Mouse (Mus musculus) midbrain, postnatal 0 days (tissue): ENCODE measurements around the gene Kirrel3. TPM values are rescaled to one million over a fixed set of nuclear protein-coding genes. Genes with fewer than 3 reads are reported as not detected.

Experiments
- ATAC-seq: fragments of 200-750 bp; cut with Nextera tagmentation; 2 replicates; pipeline ENCODE4 v1.8.0; 2017; ENCODE audit warnings: moderate number of reproducible peaks, mild to moderate bottlenecking, moderate TSS enrichment, moderate library complexity; ENCODE audit not compliant: low FRiP score
- DNase-seq: peaks from one replicate; pipeline ENCODE4 v3.0.0-alpha.2; 2015; ENCODE audit warnings: low spot score
- H3K27ac ChIP-seq: fragments of 300-500 bp; sonication (generic); 2 replicates; pipeline ENCODE4 v1.5.1; 2014; ENCODE audit warnings: low read depth, mild to moderate bottlenecking, low read length, mixed read lengths
- H3K27me3 ChIP-seq: fragments of 300-500 bp; sonication (generic); 2 replicates; pipeline ENCODE4 v1.6.1; 2014; ENCODE audit warnings: low read length, control low read depth, mixed read lengths; ENCODE audit not compliant: insufficient read depth
- H3K36me3 ChIP-seq: fragments of 300-500 bp; sonication (generic); 2 replicates; pipeline ENCODE4 v1.6.1; 2014; ENCODE audit warnings: low read length, control low read depth, mixed read lengths; ENCODE audit not compliant: insufficient read depth
- H3K4me1 ChIP-seq: fragments of 300-500 bp; sonication (generic); 2 replicates; pipeline ENCODE4 v1.6.1; 2014; ENCODE audit warnings: mild to moderate bottlenecking, control low read depth, antibody characterized with exemption, low read length, mixed read lengths; ENCODE audit not compliant: insufficient read depth
- H3K4me2 ChIP-seq: fragments of 300-500 bp; sonication (generic); 2 replicates; pipeline ENCODE4 v1.6.1; 2014; ENCODE audit warnings: low read depth, mild to moderate bottlenecking, low read length, mixed read lengths; ENCODE audit not compliant: poor library complexity, severe bottlenecking
- H3K4me3 ChIP-seq: fragments of 300-500 bp; sonication (generic); 2 replicates; pipeline ENCODE4 v1.5.1; 2014; ENCODE audit warnings: low read depth, mild to moderate bottlenecking, low read length, moderate library complexity
- H3K9ac ChIP-seq: fragments of 300-500 bp; sonication (generic); replicated peaks from 2 replicates; pipeline ENCODE4 v1.6.1; 2014; ENCODE audit warnings: mild to moderate bottlenecking, low read length, moderate library complexity, mixed read lengths; ENCODE audit not compliant: poor library complexity, severe bottlenecking
- H3K9me3 ChIP-seq: fragments of 300-500 bp; sonication (generic); 2 replicates; pipeline ENCODE4 v1.6.1; 2016; ENCODE audit warnings: low read length, control low read depth
- CTCF ChIP-seq: IDR thresholded peaks from 2 replicates; pipeline ENCODE4 v1.5.1; 2016; ENCODE audit warnings: antibody characterized with exemption, mild to moderate bottlenecking
- WGBS: fragments of 180-500 bp; shearing (Covaris S2); extraction: QIAGEN DNeasy Blood & Tissue Kit; methylation state at CpG from one replicate; pipeline ENCODE4 v1.1.7; 2014; 5-methylcytosine and 5-hydroxymethylcytosine counted together
- polyA plus RNA-seq: library from polyadenylated mRNA; unstranded; fragments of >200 nt; fragmentation: Nextera tagmentation; extraction: Ambion mirVana; gene quantifications from 2 replicates; pipeline ENCODE4 v1.2.1, GENCODE M21; 2015
- total RNA-seq: library from RNA; depleted of rRNA; stranded (reverse); fragments of >200 nt; gene quantifications from 2 replicates; pipeline ENCODE4 v1.2.3, GENCODE M21; 2014

Kirrel3 gene
- total and polyA plus RNA-seq, 2 experiments from 2014 or later, result 47.2 to 56.3 TPM

- TF ChIP-seq CTCF, result no peak
- H3K4me3 ChIP-seq, result no peak overlapping the region
- WGBS, result 39% methylated on average over 15 of the region's 15 CpGs
- H3K4me1 ChIP-seq, result no peaks in the 10 kb centered on the region
- H3K27ac ChIP-seq, result peak overlapping the region; percentile 51; the same call in 1 of the 2 replicates
- no peak overlapping the region for H3K9ac ChIP-seq
- H3K9me3 ChIP-seq, result no peaks in the 10 kb centered on the region
- no peak overlapping the region for H3K4me2 ChIP-seq
- DNase-seq (peak; percentile 52), ATAC-seq (peak; percentile 75)
- no peaks in the 10 kb centered on the region for H3K27me3 ChIP-seq
- no peaks in the 10 kb centered on the region for H3K36me3 ChIP-seq
These were observed 510.1 kb downstream of the Kirrel3 start for GRCm38 (mm10) chr9:34995660-34996378.

- Histone ChIP-seq H3K27me3 (no peaks in the 10 kb centered on the region), H3K4me1 (no peaks in the 10 kb centered on the region), H3K9me3 (no peaks in the 10 kb centered on the region), H3K4me2 (no peak overlapping the region), H3K4me3 (no peak overlapping the region), H3K27ac (no peak overlapping the region), H3K9ac (no peak overlapping the region), H3K36me3 (peaks cover 2% of the 10 kb centered on the region; the same call in 1 of the 2 replicates)
- no peak for TF ChIP-seq CTCF
- no peak for ATAC-seq
- 58% methylated on average over 9 of the region's 9 CpGs for WGBS
- DNase-seq, result no peak
These were observed 512.5 kb downstream of the Kirrel3 start for GRCm38 (mm10) chr9:34997880-34998865.

GRCm38 (mm10) chr9:35004113-35004512 is 518.4 kb downstream of the Kirrel3 start:
- 86% methylated on average over 4 of the region's 4 CpGs for WGBS

GRCm38 (mm10) chr9:35007697-35008341 is 522.1 kb downstream of the Kirrel3 start:
- Histone ChIP-seq H3K4me1 (no peaks in the 10 kb centered on the region), H3K4me2 (no peak overlapping the region), H3K9ac (no peak overlapping the region), H3K27ac (no peak overlapping the region), H3K4me3 (no peak overlapping the region), H3K27me3 (no peaks in the 10 kb centered on the region), H3K36me3 (no peaks in the 10 kb centered on the region; the same call in 1 of the 2 replicates), H3K9me3 (no peaks in the 10 kb centered on the region)
- TF ChIP-seq CTCF, result no peak
- DNase-seq (no peak), ATAC-seq (no peak)
- 77% methylated on average over 14 of the region's 14 CpGs for WGBS

More at GRCm38 (mm10) chr9:35004113-35004512, 518.4 kb downstream of the Kirrel3 start:
- H3K9ac ChIP-seq, result no peak overlapping the region
- no peak overlapping the region for H3K4me2 ChIP-seq
- TF ChIP-seq CTCF, result no peak
- ATAC-seq (no peak), DNase-seq (no peak)
- no peak overlapping the region for H3K27ac ChIP-seq
- H3K4me3 ChIP-seq, result no peak overlapping the region
- H3K36me3 ChIP-seq, result peaks cover 2% of the 10 kb centered on the region; the same call in 1 of the 2 replicates
- no peaks in the 10 kb centered on the region for H3K4me1 ChIP-seq
- H3K27me3 ChIP-seq, result no peaks in the 10 kb centered on the region
- no peaks in the 10 kb centered on the region for H3K9me3 ChIP-seq

- Histone ChIP-seq H3K27me3 (no peaks in the 10 kb centered on the region), H3K9ac (no peak overlapping the region), H3K4me2 (no peak overlapping the region), H3K36me3 (no peaks in the 10 kb centered on the region), H3K27ac (no peak overlapping the region), H3K4me1 (0 out of 2 replicates have a peak, but pooled peaks cover 6% of the 10 kb centered on the region), H3K9me3 (no peaks in the 10 kb centered on the region), H3K4me3 (no peak overlapping the region)
- ATAC-seq, result peak; percentile 3; the same call in 1 of the 2 replicates
- WGBS, result 55% methylated on average over 4 of the region's 4 CpGs
- peak; percentile 70 for TF ChIP-seq CTCF
- peak; percentile 57 for DNase-seq
These were observed 531.1 kb downstream of the Kirrel3 start for GRCm38 (mm10) chr9:35016762-35017161.
